In genomic region chr3:136254713-136255112, GRCm38 (mm10) we compare ENCODE assay signal across 18 mouse cellular contexts.
DNase-seq lines count a peak whose midpoint lies in the region; ATAC-seq and TF ChIP-seq lines count a peak whose summit lies in the region.
"Had no signal": no experiment of that assay in that cellular context is flagged by ENCODE, and none has a peak within 500 bp of the region (broad histone marks: within the 10 kb centered on the region; RNA-seq: fewer than 3 reads in every experiment).

No protein-coding gene starts in this region.

- dilution Hi-C loops in CH12.LX (cut with MboI; ENCODE audit: extremely low pct_ligation_motif_present, extremely low pct_unique_long_range_greater_than_20kb, low sequenced_read_pairs): no loop called here

- no peak overlapping the region for H3K4me3 ChIP-seq in CH12.LX (replicated peaks in 1 of 3; ENCODE audit: low read depth in 2 of 3, low read length in 2 of 3, poor library complexity in 1 of 3)
- no peak overlapping the region for H3K4me3 ChIP-seq in liver, embryonic 12.5 days
- H3K4me3 ChIP-seq: embryonic facial prominence, embryonic 10.5 days; forebrain, embryonic 13.5 days; heart, embryonic 13.5 days; hindbrain, embryonic 12.5 days had no signal

- no peak for ATAC-seq in megakaryocyte progenitor cell, adult 5-6 weeks (replicated peaks; ENCODE audit: poor library complexity)
- ATAC-seq in liver, embryonic 12.5 days: no peak
- ATAC-seq: forebrain, embryonic 13.5 days; forebrain, postnatal 0 days; hindbrain, embryonic 16.5 days; inflammation-experienced regulatory T-cells, adult 6 months; intestine, postnatal 0 days had no signal

- no peaks in the 10 kb centered on the region for H3K27me3 ChIP-seq in CH12.LX (replicated peaks)
- H3K27me3 ChIP-seq in liver, embryonic 12.5 days (replicated peaks): no peaks in the 10 kb centered on the region
- H3K27me3 ChIP-seq: forebrain, embryonic 13.5 days; heart, embryonic 13.5 days; hindbrain, embryonic 12.5 days had no signal

- WGBS in liver, embryonic 12.5 days (ENCODE audit: insufficient replicate concordance): 31% methylated on average over 2 of the region's 2 CpGs

- no peak overlapping the region for H3K4me2 ChIP-seq in CH12.LX (ENCODE audit: insufficient read depth, low read depth, poor library complexity, severe bottlenecking)
- H3K4me2 ChIP-seq in liver, embryonic 12.5 days: no peak overlapping the region
- H3K4me2 ChIP-seq: forebrain, embryonic 13.5 days; heart, embryonic 13.5 days; hindbrain, embryonic 12.5 days had no signal

- no peak for TF ChIP-seq CTCF in CH12.LX (conservative IDR thresholded peaks at IDR 0.05 in 1 of 2, IDR thresholded peaks at IDR 0.05 in 1 of 2; ENCODE audit: low read depth in 2 of 2, low read length in 2 of 2)

- TF ChIP-seq RAD21 in CH12.LX (IDR thresholded peaks at IDR 0.05; ENCODE audit: low read depth, low read length): no peak

- no peaks in the 10 kb centered on the region for H3K79me2 ChIP-seq in CH12.LX (replicated peaks; ENCODE audit: control insufficient read depth, extremely low read depth, insufficient read depth, poor library complexity, severe bottlenecking)

- peaks cover 2 to 13% of the 10 kb centered on the region in 2 experiments for H3K4me1 ChIP-seq in CH12.LX (ENCODE audit: control insufficient read depth in 1 of 2, insufficient read depth in 2 of 2)
- no peaks in the 10 kb centered on the region for H3K4me1 ChIP-seq in liver, embryonic 12.5 days
- H3K4me1 ChIP-seq: embryonic facial prominence, embryonic 10.5 days; forebrain, embryonic 13.5 days; heart, embryonic 13.5 days; hindbrain, embryonic 12.5 days had no signal

- H3K9ac ChIP-seq in CH12.LX (ENCODE audit: insufficient read depth, low read depth): no peak overlapping the region
- no peak overlapping the region for H3K9ac ChIP-seq in liver, embryonic 12.5 days
- H3K9ac ChIP-seq: forebrain, embryonic 13.5 days; forebrain, postnatal 0 days; heart, embryonic 13.5 days; hindbrain, embryonic 12.5 days had no signal

- no peak overlapping the region for H3K27ac ChIP-seq in CH12.LX (ENCODE audit: insufficient read depth, low read depth)
- no peak overlapping the region for H3K27ac ChIP-seq in liver, embryonic 12.5 days
- H3K27ac ChIP-seq: embryonic facial prominence, embryonic 10.5 days; forebrain, embryonic 13.5 days; heart, embryonic 13.5 days; hindbrain, embryonic 12.5 days had no signal

- TF ChIP-seq POLR2A in CH12.LX (IDR thresholded peaks at IDR 0.05; ENCODE audit: low read depth, low read length): no peak

- H3K36me3 ChIP-seq in CH12.LX (replicated peaks in 1 of 2; ENCODE audit: control insufficient read depth in 1 of 2, insufficient read depth in 1 of 2, low read length in 1 of 2): peaks cover 3 to 27% of the 10 kb centered on the region in 2 experiments
- no peaks in the 10 kb centered on the region for H3K36me3 ChIP-seq in liver, embryonic 12.5 days
- H3K36me3 ChIP-seq: embryonic facial prominence, embryonic 10.5 days; heart, embryonic 13.5 days; hindbrain, embryonic 12.5 days had no signal

- no peak for DNase-seq in CH12.LX (ENCODE audit: extremely low read depth)
- DNase-seq in cerebellum, adult 11 months: peak; percentile 1
- DNase-seq in cerebellum, adult 8-10 months: peak; percentile 15
- DNase-seq in cerebellum, postnatal 25 days: peak; percentile 9 to 11
- DNase-seq: adrenal gland, adult 2 months; adrenal gland, postnatal 25 days; forebrain, postnatal 0 days; gastrocnemius, postnatal 14 days; heart, postnatal 4 days had no signal

- no peak for TF ChIP-seq EP300 in CH12.LX (IDR thresholded peaks at IDR 0.05; ENCODE audit: low read length)

- in situ Hi-C loops in CH12.LX (cut with MboI; ENCODE audit: low pct_ligation_motif_present, low pct_unique_long_range_greater_than_20kb, low sequenced_read_pairs): no loop called here

- no peaks in the 10 kb centered on the region for H3K9me3 ChIP-seq in CH12.LX (replicated peaks; ENCODE audit: low read length)
- H3K9me3 ChIP-seq in liver, embryonic 12.5 days (replicated peaks): no peaks in the 10 kb centered on the region
- H3K9me3 ChIP-seq: embryonic facial prominence, embryonic 10.5 days; forebrain, embryonic 13.5 days; heart, embryonic 13.5 days; hindbrain, embryonic 12.5 days had no signal

TF ChIP-seq in CH12.LX, 34 proteins besides CTCF, POLR2A, EP300 and RAD21:
- TF ChIP-seq ELF1 (IDR thresholded peaks at IDR 0.05; ENCODE audit: low read depth, low read length) (peak; percentile 57), TBP (conservative IDR thresholded peaks at IDR 0.05; ENCODE audit: low read depth, low read length) (no peak), SMC3 (IDR thresholded peaks at IDR 0.05; ENCODE audit: low read depth, low read length) (no peak)
